Mouse (Mus musculus) lung, embryonic 14.5 days (tissue): ENCODE data around the gene Rspo1. TPM values are rescaled to one million over a fixed set of nuclear protein-coding genes. Genes with fewer than 3 reads are reported as not detected.

Experiments used
- ATAC-seq: fragments of 200-750 bp; cut with Nextera tagmentation; 2 replicates; pipeline ENCODE4 v1.8.0; 2017; ENCODE audit warnings: mild to moderate bottlenecking, moderate TSS enrichment, moderate library complexity; ENCODE audit not compliant: insufficient read depth
- DNase-seq: peaks from one replicate; pipeline ENCODE4 v3.0.0-alpha.2; 2015
- H3K27ac ChIP-seq: fragments of 300-500 bp; sonication (generic); 2 replicates; pipeline ENCODE4 v1.5.1; 2014; ENCODE audit warnings: low read depth, mild to moderate bottlenecking, moderate library complexity
- H3K27me3 ChIP-seq: fragments of 300-500 bp; sonication (generic); 2 replicates; pipeline ENCODE4 v1.6.1; 2014; ENCODE audit warnings: low read length, control low read depth; ENCODE audit not compliant: insufficient read depth
- H3K36me3 ChIP-seq: fragments of 300-500 bp; sonication (generic); 2 replicates; pipeline ENCODE4 v1.6.1; 2014; ENCODE audit warnings: control low read depth; ENCODE audit not compliant: insufficient read depth
- H3K4me1 ChIP-seq: fragments of 300-500 bp; sonication (generic); 2 replicates; pipeline ENCODE4 v1.6.1; 2014; ENCODE audit warnings: antibody characterized with exemption, control low read depth; ENCODE audit not compliant: insufficient read depth
- H3K4me2 ChIP-seq: fragments of 300-500 bp; sonication (generic); 2 replicates; pipeline ENCODE4 v1.6.1; 2014; ENCODE audit warnings: mild to moderate bottlenecking
- H3K4me3 ChIP-seq: fragments of 300-500 bp; sonication (generic); 2 replicates; pipeline ENCODE4 v1.5.1; 2014; ENCODE audit warnings: low read depth, low read length
- H3K9ac ChIP-seq: fragments of 300-500 bp; sonication (generic); 2 replicates; pipeline ENCODE4 v1.6.1; 2014
- H3K9me3 ChIP-seq: fragments of 300-500 bp; sonication (generic); 2 replicates; pipeline ENCODE4 v1.6.1; 2016; ENCODE audit warnings: low read depth, low read length, control low read depth
- CTCF ChIP-seq: IDR thresholded peaks from 2 replicates; pipeline ENCODE4 v1.5.1; 2016; ENCODE audit warnings: antibody characterized with exemption, low read depth
- WGBS: fragments of 180-500 bp; shearing (Covaris S2); extraction: QIAGEN DNeasy Blood & Tissue Kit; methylation state at CpG from one replicate; pipeline ENCODE4 v1.1.7; 2014; 5-methylcytosine and 5-hydroxymethylcytosine counted together
- polyA plus RNA-seq: library from polyadenylated mRNA; unstranded; fragments of >200 nt; fragmentation: Nextera tagmentation; extraction: Ambion mirVana; gene quantifications from 2 replicates; pipeline ENCODE4 v1.2.1, GENCODE M21; 2014

The Rspo1 gene
- polyA plus RNA-seq, 1 experiment from 2014 or later = 16.0 TPM

- 62% methylated on average over 15 of the region's 15 CpGs for WGBS
These were observed 21.2 kb downstream of the Rspo1 start for GRCm38 (mm10) chr4:125007460-125007859.

GRCm38 (mm10) chr4:125008220-125008619 lies 22.0 kb downstream of the Rspo1 start:
- peak; percentile 4 for DNase-seq
- WGBS = 46% methylated on average over 6 of the region's 6 CpGs
- Histone ChIP-seq H3K4me3 (no peak overlapping the region), H3K27me3 (no peaks in the 10 kb centered on the region), H3K27ac (no peak overlapping the region), H3K4me2 (no peak overlapping the region), H3K4me1 (no peaks in the 10 kb centered on the region), H3K9ac (no peak overlapping the region), H3K9me3 (no peaks in the 10 kb centered on the region), H3K36me3 (no peaks in the 10 kb centered on the region)
- TF ChIP-seq CTCF = no peak
- no peak for ATAC-seq

More at GRCm38 (mm10) chr4:125007460-125007859, 21.2 kb downstream of the Rspo1 start:
- H3K9ac ChIP-seq = no peak overlapping the region
- H3K27ac ChIP-seq = no peak overlapping the region
- ATAC-seq = no peak
- H3K36me3 ChIP-seq = no peaks in the 10 kb centered on the region
- H3K9me3 ChIP-seq = no peaks in the 10 kb centered on the region
- H3K4me2 ChIP-seq = no peak overlapping the region
- TF ChIP-seq CTCF = no peak
- H3K4me1 ChIP-seq = no peaks in the 10 kb centered on the region
- no peaks in the 10 kb centered on the region for H3K27me3 ChIP-seq
- no peak overlapping the region for H3K4me3 ChIP-seq
- no peak for DNase-seq

- no peaks in the 10 kb centered on the region for H3K4me1 ChIP-seq
- no peaks in the 10 kb centered on the region for H3K36me3 ChIP-seq
- WGBS = 46% methylated on average over 8 of the region's 8 CpGs
- no peak overlapping the region for H3K9ac ChIP-seq
- DNase-seq (peak; percentile 10), ATAC-seq (no peak)
- TF ChIP-seq CTCF = no peak
- no peak overlapping the region for H3K4me2 ChIP-seq
- no peaks in the 10 kb centered on the region for H3K27me3 ChIP-seq
- no peaks in the 10 kb centered on the region for H3K9me3 ChIP-seq
- H3K27ac ChIP-seq = no peak overlapping the region
- H3K4me3 ChIP-seq = no peak overlapping the region
These were observed 22.5 kb downstream of the Rspo1 start for GRCm38 (mm10) chr4:125008712-125009111.

DNA sequence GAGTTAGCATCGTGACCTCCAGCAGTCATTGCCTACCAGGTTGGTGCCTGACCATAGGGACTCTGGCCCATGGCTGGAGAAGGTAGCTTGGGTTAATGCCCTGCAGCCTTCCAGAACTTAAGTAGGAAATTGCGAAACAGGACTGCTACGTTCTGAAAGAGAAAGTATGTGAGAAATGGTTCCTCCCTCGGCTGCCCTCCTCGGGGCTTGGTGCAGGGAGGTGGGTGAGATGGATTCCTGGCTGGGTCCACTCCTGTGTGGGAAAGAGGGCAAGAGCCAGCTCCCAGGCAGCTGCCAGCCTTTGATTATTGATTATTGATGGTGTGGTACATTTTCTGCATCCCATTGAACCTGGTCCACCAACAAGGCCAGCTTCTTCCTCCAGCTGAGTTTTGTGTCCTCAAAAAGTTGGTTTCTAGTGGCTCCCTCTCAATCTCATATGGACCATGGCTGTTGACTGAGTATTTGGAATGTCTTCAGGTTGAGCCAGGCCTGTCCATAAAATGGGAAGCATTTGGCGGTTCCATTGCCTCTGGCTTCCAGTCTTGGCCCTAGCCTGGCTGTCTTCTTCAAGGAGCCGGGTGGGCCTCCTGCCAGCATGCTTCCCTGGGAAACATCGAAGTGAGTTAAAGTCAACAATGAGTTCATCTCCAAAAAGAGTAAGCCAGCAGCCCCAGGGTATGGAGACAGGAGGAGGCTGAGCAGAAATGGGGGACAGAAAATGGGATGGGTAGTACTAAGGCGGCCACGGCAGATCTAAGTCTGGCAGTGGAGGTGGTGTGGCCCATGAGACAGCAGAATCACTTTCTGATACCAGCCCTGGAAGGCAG lies 29.8 kb downstream of the Rspo1 start, which contains the start of gene Gnl2:
Gene Gnl2, plus strand, starts transcription at position 780 of the 830 bp plus-strand sequence.
- Histone ChIP-seq H3K9ac (no peak within 1 kb of the TSS), H3K36me3 (no peaks in the 10 kb centered on the region), H3K4me3 (no peak within 1 kb of the TSS), H3K4me1 (no peaks in the 10 kb centered on the region), H3K27ac (no peak within 1 kb of the TSS), H3K4me2 (no peak within 1 kb of the TSS), H3K27me3 (no peaks in the 10 kb centered on the region), H3K9me3 (no peaks in the 10 kb centered on the region)
- TF ChIP-seq CTCF = no peak
- 62% methylated on average over 10 of the region's 10 CpGs for WGBS
- DNase-seq = peak; percentile 39
- ATAC-seq = no peak

- ATAC-seq = no peak
- Histone ChIP-seq H3K36me3 (no peaks in the 10 kb centered on the region), H3K4me1 (no peaks in the 10 kb centered on the region), H3K4me2 (no peak overlapping the region), H3K9me3 (no peaks in the 10 kb centered on the region), H3K9ac (no peak overlapping the region), H3K27me3 (no peaks in the 10 kb centered on the region), H3K27ac (no peak overlapping the region), H3K4me3 (no peak overlapping the region)
- 67% methylated on average over 11 of the region's 11 CpGs for WGBS
- DNase-seq = peak; percentile 27
- no peak for TF ChIP-seq CTCF
These were observed 31.2 kb downstream of the Rspo1 start for GRCm38 (mm10) chr4:125017431-125017830.

DNA sequence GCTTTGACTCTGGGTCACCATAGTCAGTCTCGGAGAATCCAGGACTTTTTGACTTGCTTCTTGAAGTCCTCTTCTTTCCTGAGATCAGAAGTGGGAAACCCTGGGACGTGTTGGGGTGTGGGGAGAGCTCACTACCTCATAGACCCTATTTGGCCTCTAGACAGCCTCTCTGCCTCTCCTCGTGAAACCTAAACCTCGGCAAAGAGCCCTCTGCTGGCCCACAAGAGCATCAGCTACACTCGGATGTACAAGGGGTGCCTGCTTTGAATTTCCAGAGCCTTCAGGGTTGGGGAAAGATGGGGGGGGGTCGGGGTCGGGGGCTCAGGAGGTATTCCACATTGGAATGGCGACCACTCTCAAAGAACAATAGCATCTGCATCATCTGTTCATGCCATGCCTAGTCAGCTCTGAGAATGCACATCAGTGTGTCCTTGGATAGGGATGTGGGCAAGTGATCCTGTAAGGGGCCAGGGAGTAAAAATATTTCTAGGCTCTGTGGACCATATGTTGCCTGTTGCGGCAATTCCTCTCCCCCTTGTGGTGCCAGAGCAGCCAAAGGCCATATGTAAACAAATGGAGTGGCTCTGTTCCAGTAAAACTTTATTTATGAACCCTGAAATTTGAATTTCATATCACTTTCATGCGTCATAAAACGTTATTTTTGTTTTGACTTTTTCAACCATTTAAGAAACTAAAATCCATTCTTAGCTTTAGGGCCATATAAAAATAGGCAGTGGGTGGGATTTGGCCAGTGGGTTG lies 34.7 kb downstream of the Rspo1 start:
- ATAC-seq (no peak; the same call in 1 of the 2 replicates), DNase-seq (peak; percentile 50)

More for the DNA sequence above, 34.7 kb downstream of the Rspo1 start:
- Histone ChIP-seq H3K4me1 (no peaks in the 10 kb centered on the region), H3K27ac (no peak overlapping the region), H3K27me3 (no peaks in the 10 kb centered on the region), H3K9me3 (no peaks in the 10 kb centered on the region), H3K4me3 (no peak overlapping the region), H3K9ac (no peak overlapping the region), H3K4me2 (no peak overlapping the region), H3K36me3 (no peaks in the 10 kb centered on the region)
- TF ChIP-seq CTCF = peak; percentile 42
- 24% methylated on average over 11 of the region's 11 CpGs for WGBS
